Mouse (Mus musculus): ENCODE results near the gene Hacl1.
"Not testable (repeated sequence)": the region's sequence is repeated elsewhere in the genome, so short reads cannot be mapped to it uniquely, and the experiment has no call there.

Gene Hacl1

GRCm38 (mm10) chr14:31640346-31640889 is 668 bp downstream of the Hacl1 start, which contains the start of gene Gm49387:
Gm49387 (minus strand) TSS chr14:31640878.
- no peak for DNase-seq (ENCODE audit: low spot score)

GRCm38 (mm10) chr14:31630677-31631076 is 10.4 kb downstream of the Hacl1 start:
- DNase-seq (ENCODE audit: low spot score) = no peak

DNA sequence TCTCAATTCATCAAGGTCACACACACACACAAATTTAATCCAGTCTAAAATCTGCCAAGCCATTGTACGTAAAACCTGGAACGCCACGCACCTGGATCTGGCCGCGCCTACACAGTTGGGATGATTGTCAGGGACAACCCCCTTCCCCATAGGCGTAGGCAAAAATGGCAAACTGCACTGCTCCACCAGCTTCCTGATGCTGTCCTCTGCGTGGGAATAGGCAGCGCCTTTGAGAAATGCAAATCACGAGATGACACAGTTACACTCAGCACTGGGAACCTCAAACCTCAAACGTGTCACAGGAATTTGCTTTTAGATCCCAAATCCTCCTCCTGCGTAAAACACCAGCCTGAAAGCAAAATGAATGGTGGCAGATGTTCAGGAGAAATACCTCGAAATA is 18.3 kb downstream of the Hacl1 start:
- DNase-seq (ENCODE audit: low spot score) = no peak

GRCm38 (mm10) chr14:31620591-31621223 is 20.4 kb downstream of the Hacl1 start:
- DNase-seq (ENCODE audit: low spot score) = no peak

GRCm38 (mm10) chr14:31617997-31618396 is 23.1 kb downstream of the Hacl1 start:
- DNase-seq (ENCODE audit: low spot score) = no peak

- no peak for DNase-seq (ENCODE audit: low spot score)
Observed at GRCm38 (mm10) chr14:31617204-31617603, 23.9 kb downstream of the Hacl1 start.

DNA sequence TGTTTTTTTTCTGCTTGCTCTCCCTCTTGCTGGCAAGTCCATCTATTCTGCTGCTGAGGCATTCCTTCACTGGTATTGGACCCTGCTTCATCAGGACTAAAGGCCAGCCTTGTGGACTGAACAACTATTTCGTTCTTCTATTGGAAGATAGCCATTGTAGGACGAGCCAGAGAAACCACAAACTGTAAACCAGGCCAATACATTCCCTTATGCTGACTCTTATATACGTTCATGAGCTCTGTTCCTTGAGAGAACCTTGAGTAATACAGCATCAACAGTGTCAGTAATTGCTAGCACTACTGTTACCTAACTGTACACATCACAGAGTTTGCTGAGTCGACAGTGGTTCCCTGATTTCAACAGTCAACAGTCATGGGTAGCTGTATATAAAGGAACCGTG is 27.4 kb downstream of the Hacl1 start:
- no peak for DNase-seq (ENCODE audit: low spot score)

GRCm38 (mm10) chr14:31611986-31612385 is 29.1 kb downstream of the Hacl1 start:
- no peak for DNase-seq (ENCODE audit: low spot score)

- no peak for DNase-seq (ENCODE audit: low spot score)
Observed at GRCm38 (mm10) chr14:31605514-31605913, 35.6 kb downstream of the Hacl1 start.

DNA sequence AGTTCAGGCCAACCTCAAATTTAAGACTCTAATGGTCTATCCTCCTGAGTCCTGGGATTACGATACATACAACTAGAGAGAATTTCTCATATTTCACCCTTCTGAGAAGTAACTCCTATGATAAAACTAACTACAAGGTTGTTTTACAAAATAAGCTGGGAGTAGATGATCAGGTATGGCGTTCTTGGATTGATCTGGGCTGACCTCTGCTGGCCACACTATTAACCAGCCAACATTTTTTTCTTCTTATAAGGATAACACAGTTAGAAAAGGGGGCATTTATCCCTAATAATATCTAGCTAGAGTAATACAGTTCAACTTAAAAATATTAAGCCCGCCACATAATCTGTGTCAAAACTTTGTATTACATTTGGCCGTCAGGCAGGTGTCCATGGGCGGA is 36.2 kb downstream of the Hacl1 start:
- no peak for DNase-seq (ENCODE audit: low spot score)

GRCm38 (mm10) chr14:31602616-31602979 is 38.5 kb downstream of the Hacl1 start:
- DNase-seq (ENCODE audit: low spot score) = not testable (repeated sequence)

DNA sequence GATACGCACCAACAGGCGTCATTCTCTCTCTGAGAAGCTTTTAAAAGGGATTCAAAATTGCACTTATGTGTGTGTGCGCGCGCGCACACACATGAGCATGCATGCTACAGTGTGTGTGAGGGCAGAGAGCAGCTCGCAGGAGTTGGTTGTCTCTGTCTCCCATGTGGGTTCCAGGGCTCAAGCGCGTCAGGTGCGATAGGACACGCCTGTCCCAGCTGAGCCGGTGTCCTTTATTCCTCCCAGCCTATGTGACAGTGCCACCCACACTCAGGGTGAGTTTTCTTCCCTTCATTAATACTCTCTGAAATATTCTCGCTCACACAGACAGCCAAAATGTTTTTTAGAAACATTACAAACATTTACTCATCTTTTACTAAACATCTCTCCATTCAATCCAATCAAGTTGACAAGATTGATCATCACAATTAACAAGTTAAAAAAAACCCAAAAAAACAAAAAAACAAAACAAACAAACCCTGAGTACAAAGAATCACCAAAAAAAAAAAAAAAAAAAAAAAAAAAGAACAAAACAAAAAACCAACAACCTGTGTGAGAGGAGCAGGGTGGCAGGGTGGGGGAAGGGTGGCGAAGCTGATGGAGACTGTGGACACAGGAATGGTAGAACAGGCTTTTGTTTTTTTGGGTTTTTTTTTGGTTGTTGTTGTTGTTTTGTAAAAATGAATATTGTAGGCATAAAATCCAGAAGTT is 39.0 kb downstream of the Hacl1 start:
- no peak for DNase-seq (ENCODE audit: low spot score)

- no peak for DNase-seq (ENCODE audit: low spot score)
Observed at GRCm38 (mm10) chr14:31597446-31597845, 43.6 kb downstream of the Hacl1 start.

GRCm38 (mm10) chr14:31596408-31596807 is 44.7 kb downstream of the Hacl1 start:
- no peak for DNase-seq (ENCODE audit: low spot score)

DNA sequence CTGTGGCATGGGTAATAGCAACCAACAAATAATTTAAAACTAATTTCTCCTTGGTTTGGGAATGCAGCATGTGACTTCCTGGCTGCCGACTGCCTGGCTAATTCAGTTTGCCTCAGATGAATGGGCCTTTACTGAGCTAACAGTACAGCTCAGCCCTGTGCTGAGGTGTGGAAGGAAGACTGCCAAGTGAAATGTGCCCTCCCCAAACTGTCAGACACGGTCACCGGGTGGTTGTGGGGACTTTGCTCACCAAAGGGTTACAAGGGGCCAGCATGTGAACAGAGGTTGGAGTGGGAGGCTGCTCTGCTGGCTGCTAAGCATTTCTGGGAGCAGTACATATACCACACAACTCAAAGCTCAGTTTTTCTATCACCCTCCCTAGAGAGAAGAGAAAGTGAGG is 46.4 kb downstream of the Hacl1 start:
- DNase-seq (ENCODE audit: low spot score) = no peak

GRCm38 (mm10) chr14:31593036-31593435 is 48.0 kb downstream of the Hacl1 start:
- DNase-seq (ENCODE audit: low spot score) = no peak

GRCm38 (mm10) chr14:31591243-31591642 is 49.8 kb downstream of the Hacl1 start, which contains the start of gene Colq:
Colq (minus strand) TSS chr14:31591343.
- DNase-seq (ENCODE audit: low spot score) = no peak

GRCm38 (mm10) chr14:31586451-31586850 is 54.6 kb downstream of the Hacl1 start:
- no peak for DNase-seq (ENCODE audit: low spot score)

- no peak for DNase-seq (ENCODE audit: low spot score)
Observed at GRCm38 (mm10) chr14:31583082-31583481, 58.0 kb downstream of the Hacl1 start.

DNA sequence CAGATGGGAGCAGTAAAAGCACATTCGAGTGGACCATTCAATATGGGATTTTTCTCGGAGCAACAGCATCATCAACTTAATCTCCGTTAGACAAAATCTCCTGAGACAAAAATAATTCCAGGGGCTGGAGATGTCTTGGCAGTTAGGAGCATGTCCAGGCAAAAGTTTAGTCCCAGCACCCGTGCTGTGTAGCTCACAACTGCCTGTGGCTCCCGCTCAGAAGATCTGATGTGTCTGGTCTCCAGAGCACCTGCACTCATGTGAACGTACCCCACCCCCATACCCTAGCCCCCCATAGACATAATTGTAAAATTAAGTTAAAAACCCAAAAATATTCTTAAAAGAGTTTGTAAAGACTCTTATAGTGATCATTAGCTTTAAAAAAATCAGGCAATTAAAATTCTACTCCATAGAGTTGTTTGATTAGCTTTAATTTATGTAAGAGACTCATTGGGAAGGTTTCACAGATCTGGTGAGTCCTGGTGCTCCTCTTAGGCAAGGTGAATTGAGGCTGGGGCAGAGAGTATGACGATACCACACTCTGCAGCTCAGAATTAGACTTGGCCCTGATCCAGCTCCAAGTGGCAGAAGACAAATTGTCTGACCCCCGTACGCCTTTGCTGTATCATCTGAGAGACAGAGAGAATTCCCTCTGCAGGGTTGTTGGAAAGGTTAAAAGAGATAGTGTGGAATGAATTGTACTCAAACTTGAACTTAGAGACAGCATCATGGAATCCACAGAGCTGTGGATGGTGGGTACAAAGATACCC is 62.9 kb downstream of the Hacl1 start:
- DNase-seq (ENCODE audit: low spot score) = no peak

- DNase-seq (ENCODE audit: low spot score) = no peak
Observed at GRCm38 (mm10) chr14:31576846-31577697, 64.0 kb downstream of the Hacl1 start.

DNA sequence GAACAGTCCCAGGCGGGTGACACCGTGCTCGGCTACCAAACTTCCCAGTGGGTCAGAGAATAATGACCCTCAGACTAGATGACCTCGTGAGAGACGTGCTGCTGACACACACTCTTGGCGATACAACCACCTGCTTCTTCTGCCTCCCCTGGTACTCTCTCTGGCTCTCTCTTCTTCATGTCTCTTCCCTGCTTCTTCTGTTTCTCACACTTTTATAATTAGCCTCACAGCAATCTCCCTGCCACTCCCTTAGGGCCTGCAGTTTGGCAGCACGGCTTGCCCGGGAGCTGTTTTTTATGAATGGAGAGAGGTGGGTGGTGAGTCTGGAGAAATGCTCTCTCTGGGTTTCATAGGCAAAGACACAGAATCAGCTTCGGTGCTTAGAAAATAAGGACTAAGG is 65.2 kb downstream of the Hacl1 start:
- no peak for DNase-seq (ENCODE audit: low spot score)
